ENCODE assay signal across 9 mouse cellular contexts in the genomic region with DNA sequence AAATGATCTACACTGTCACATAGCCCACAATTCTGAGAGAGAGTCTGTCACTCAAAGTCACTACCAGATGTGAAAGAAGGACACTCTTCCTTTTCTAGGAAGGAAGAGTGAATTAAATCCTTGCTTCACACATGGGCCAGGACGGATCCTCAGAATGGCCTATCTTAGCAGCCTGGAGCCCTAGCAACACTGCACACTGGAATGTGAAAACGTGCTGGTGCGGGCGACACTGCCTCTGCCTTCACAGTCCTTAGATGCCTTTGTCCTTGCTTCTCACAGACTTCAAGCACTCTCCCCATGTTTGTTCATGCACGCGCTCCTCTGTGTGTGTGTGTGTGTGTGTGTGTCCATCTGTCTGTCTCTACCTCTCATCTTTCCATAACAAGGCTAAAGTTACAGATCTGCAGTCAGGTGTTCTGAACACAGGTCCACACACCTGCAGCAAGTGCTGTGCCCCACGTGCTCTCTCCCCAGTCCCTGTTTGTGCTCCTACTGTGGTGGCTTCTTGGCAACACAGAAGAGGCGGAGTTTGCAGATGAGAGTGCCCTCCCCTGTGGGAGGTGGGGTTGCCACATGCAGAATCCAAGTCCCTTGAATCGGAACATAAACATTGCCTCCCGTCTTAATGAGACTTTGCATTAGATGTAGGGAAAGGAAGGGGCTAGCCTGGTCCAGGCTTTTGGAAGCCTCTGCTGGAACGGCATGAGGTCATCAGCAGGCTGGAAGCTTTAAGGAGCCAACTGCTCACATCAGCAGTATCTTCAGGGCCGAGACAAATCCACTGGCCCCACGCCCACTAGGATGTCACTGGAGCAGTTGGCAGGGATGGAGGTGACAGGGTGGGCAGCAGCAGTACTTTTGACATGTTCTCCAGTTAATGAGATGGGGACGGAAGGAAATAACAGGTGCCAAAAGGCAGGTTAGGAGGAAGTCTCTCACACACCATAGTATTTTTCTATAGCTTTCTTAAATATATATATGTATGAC.
DNase-seq lines count a peak whose midpoint lies in the region; ATAC-seq lines count a peak whose summit lies in the region.
"Had no signal": no experiment of that assay in that cellular context is flagged by ENCODE, and none has a peak within 500 bp of the region (broad histone marks: within the 10 kb centered on the region; RNA-seq: fewer than 3 reads in every experiment).

No protein-coding gene starts in this region.

- H3K4me3 ChIP-seq in forebrain, embryonic 12.5 days (replicated peaks), result no peak overlapping the region
- H3K4me3 ChIP-seq in liver, embryonic 11.5 days (ENCODE audit: low read depth, low read length), result no peak overlapping the region

- no peaks in the 10 kb centered on the region; the same call in 1 of the 2 replicates for H3K36me3 ChIP-seq in forebrain, embryonic 12.5 days (replicated peaks)
- H3K36me3 ChIP-seq in liver, embryonic 11.5 days (ENCODE audit: control insufficient read depth, insufficient read depth, low read length), result 0 out of 2 replicates have a peak, but pooled peaks cover 3% of the 10 kb centered on the region

- intact Hi-C loops in heart, postnatal 10 days (cut with DNase I), result no loop called here

- peak overlapping the region; percentile 47 for H3K27ac ChIP-seq in forebrain, embryonic 12.5 days
- H3K27ac ChIP-seq in liver, embryonic 11.5 days (ENCODE audit: low read depth, low read length), result no peak overlapping the region

- WGBS in forebrain, embryonic 12.5 days, result 43% methylated on average over 14 of the region's 14 CpGs
- 74% methylated on average over 14 of the region's 14 CpGs for WGBS in liver, embryonic 11.5 days

- peak overlapping the region; percentile 0; the same call in 1 of the 2 replicates for H3K4me2 ChIP-seq in forebrain, embryonic 12.5 days
- H3K4me2 ChIP-seq in liver, embryonic 11.5 days, result no peak overlapping the region

- no peak overlapping the region for H3K9ac ChIP-seq in forebrain, embryonic 12.5 days
- H3K9ac ChIP-seq in liver, embryonic 11.5 days (ENCODE audit: low read depth, low read length), result no peak overlapping the region

- no peaks in the 10 kb centered on the region for H3K9me3 ChIP-seq in forebrain, embryonic 12.5 days
- peaks cover 3% of the 10 kb centered on the region; the same call in 1 of the 2 replicates for H3K9me3 ChIP-seq in liver, embryonic 11.5 days (ENCODE audit: control insufficient read depth, low read length)

- no peaks in the 10 kb centered on the region for H3K27me3 ChIP-seq in forebrain, embryonic 12.5 days
- H3K27me3 ChIP-seq in liver, embryonic 11.5 days (replicated peaks; ENCODE audit: control insufficient read depth, insufficient read depth, low read length), result no peaks in the 10 kb centered on the region

- ATAC-seq in forebrain, embryonic 12.5 days (ENCODE audit: low FRiP score), result peak; percentile 75
- no peak for ATAC-seq in liver, embryonic 11.5 days (replicated peaks; ENCODE audit: low FRiP score)

- DNase-seq in heart, adult 11 months, result peak; percentile 91
- DNase-seq in heart, postnatal 10 days, result no peak
- DNase-seq in brain, adult 2 months (ENCODE audit: low read depth, low spot score), result peak; percentile 38
- DNase-seq in lung, postnatal 4 days, result peak; percentile 44
- DNase-seq in B cell, adult 2 months, result no peak
- DNase-seq in urinary bladder, postnatal 4 days (ENCODE audit: low spot score in 2 of 2), result no peak
- DNase-seq in liver, embryonic 11.5 days (ENCODE audit: low spot score), result no peak
- DNase-seq: thymus, adult 18-20 months had no signal

- H3K4me1 ChIP-seq in forebrain, embryonic 12.5 days, result peaks cover 12% of the 10 kb centered on the region
- no peaks in the 10 kb centered on the region for H3K4me1 ChIP-seq in liver, embryonic 11.5 days (replicated peaks; ENCODE audit: control insufficient read depth, insufficient read depth, low read length)

Comparison
In these comparisons a context has a peak if more than half of its experiments do, and no peak if none do; other contexts are left out.
1. DNase-seq: peak in heart, adult 11 months (single experiment), brain, adult 2 months (single experiment) and lung, postnatal 4 days (2 of 2); none in heart, postnatal 10 days (0 of 2), B cell, adult 2 months (0 of 2), urinary bladder, postnatal 4 days (0 of 2) and liver, embryonic 11.5 days (single experiment).